Mouse (Mus musculus): ENCODE results near the gene Hacd4.
"Not testable (repeated sequence)": the region's sequence is repeated elsewhere in the genome, so short reads cannot be mapped to it uniquely, and the experiment has no call there.

Hacd4 gene

DNA sequence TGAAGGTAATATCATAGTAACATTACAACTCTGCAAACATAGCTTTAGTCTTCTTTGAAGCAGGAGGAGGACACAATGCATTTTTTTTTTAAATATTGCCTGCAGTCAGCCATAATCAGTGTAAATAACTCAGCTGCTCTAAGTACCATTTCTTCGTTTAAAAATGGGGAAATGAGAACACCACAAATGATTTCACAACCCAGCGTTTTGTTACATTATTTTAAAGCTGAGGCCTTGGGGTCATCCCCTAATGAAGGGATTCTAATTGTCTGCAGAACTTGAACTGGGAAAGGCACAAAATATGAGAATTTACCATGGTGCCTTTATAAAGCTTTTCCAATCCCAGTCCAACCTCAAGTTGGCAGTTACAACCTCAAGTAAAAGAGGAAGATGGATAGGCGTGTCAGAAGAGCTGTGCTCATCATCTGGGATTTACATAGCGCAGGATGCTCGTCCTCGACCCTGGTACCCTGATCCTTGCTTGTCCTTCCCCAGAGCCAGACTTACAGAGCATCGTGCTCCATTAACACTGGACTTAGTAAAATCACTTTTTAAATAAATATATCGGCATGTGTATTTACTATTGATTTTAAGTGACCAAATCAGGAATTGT, 6.2 kb downstream of the Hacd4 start:
- no peak for DNase-seq (ENCODE audit: low spot score in 2 of 2)

- no peak for DNase-seq (ENCODE audit: low spot score in 2 of 2)
Measured at GRCm38 (mm10) chr4:88427630-88428239, 11.0 kb downstream of the Hacd4 start.

GRCm38 (mm10) chr4:88424563-88424962, 14.2 kb downstream of the Hacd4 start:
- DNase-seq (ENCODE audit: low spot score in 2 of 2), result no peak

DNA sequence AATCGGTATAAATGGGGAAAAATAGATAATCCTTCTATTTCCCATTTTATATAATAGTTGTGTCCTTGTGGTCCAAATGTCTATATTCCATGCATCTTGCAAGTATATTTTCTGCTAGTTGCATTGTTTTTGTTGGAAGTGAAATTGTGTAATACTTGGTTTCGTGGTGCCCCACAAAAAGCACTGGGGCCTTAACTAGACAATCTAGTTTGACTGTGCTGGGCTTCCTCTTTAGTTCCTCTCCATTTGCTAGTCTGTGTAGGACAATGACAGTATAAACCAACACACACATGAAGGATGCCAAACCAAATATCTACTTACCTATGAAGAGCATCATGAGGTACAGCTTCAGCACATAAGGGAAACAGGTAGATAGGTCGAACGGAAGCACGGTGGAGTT, 19.4 kb downstream of the Hacd4 start:
- DNase-seq (ENCODE audit: low spot score in 2 of 2), result no peak

DNA sequence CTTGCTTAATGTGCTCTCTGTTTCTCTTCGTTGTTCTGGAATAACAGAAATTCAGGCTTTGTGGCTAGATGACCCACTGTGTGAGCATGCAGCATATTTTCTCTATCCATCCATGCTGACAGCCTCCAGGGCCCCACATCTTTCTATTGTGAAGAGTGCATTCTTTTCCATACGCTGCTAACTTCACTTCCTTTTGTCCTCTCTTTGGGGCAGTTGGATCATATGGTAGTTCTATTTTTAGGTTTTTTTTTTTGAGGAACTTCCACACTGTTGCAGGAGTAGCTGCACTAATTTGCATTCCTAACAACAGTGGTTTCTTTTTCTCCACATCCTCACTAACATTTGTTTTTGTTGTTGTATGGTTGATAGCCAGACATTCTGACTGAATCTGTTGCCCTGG, 23.7 kb downstream of the Hacd4 start:
- no peak for DNase-seq (ENCODE audit: low spot score in 2 of 2)

DNA sequence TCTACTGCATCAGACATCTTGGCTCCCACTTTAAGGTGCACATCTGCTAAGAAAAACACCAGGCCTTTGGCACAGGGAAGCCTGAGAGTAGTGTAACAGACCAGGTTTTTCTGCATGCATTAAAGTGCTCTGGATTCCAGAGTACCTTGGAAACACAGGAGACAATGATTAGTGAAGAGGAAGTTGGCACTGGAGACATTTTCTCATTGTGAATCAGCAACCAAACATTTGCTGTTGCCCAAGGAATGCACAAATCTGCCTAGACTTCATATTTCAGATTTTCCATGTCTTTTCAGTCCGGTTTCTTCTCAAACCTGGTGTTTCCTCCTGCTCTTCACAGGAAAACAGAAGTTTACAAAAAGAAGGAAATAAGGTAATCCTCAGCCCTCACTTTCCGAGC, 26.4 kb downstream of the Hacd4 start:
- no peak for DNase-seq (ENCODE audit: low spot score in 2 of 2)

DNA sequence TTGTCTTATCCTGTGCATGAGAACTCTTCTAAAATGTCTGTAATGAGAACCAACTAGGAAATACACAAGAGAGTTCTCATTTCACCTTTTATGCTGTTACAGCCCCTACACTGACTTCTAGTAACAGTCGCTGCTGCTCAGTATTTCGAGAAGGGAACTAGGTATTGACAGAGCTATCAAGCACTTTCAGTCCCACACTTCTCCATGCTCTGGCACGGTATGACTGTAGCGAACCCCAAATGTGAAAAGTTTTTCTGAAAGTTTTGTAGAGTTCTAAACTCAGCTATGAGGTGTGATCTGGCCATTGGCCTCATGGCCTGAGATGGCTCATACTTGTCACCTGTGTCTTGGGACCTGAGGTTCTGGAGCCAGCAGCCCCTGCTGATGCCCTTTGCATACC, 29.4 kb downstream of the Hacd4 start:
- no peak for DNase-seq (ENCODE audit: low spot score in 2 of 2)

DNA sequence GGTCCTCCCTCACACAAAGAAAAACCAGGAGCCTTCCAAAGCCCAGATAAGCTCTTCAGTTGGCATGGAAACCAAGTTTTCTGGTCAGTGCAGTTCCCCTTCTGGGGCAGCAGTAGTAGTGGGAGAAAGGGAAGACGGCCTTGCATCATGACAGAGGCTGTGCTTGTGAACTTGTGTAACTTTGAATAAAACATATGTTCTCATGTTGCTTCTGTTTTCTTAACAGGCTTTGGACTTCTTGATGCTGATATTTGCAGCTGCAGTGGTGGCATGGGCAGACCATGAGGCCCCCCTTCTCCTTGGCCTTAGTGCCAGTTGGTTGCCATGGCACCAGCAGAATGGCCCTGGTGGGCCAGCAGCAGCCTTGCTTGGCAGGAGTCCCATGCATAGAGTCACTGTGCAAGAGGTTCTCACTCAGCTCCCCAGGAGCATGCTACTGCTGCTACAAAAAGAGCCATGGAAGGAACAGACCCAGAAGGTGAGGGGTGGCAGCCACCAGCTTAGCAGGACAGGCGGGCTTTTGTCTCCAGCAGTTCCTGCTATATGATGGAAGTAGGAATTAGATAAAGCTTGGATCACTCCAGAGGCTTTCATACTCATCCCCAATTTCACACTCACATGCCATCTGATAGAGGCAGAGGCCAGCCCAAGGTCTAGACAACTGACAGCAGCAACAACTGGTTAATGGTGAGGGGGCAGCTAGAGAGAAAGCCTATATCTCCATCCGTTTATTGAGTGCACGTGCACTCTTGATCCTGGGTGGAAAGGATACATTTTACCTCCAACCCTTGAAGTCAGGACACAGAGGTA, 31.6 kb downstream of the Hacd4 start:
- DNase-seq (ENCODE audit: low spot score in 2 of 2), result no peak

DNA sequence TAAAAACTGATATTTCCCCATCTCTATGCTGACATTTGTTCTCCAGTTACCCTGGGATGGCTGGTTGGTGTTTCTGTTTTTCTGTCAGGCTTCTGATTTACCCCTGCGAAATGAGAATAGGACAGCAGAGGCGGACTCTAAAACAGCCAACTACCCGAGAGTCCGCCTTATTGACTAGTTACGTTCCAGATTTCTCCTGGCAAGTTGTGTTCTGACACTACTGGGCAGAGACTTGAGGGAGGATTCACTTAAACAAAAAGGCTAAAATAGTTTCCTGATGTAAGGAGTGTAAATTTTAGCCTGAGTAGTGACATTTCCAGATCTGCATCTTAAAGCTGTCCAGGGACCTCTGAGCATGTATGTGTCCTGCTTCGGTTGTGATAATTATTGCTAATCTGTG, 35.8 kb downstream of the Hacd4 start:
- no peak for DNase-seq (ENCODE audit: low spot score in 2 of 2)

DNA sequence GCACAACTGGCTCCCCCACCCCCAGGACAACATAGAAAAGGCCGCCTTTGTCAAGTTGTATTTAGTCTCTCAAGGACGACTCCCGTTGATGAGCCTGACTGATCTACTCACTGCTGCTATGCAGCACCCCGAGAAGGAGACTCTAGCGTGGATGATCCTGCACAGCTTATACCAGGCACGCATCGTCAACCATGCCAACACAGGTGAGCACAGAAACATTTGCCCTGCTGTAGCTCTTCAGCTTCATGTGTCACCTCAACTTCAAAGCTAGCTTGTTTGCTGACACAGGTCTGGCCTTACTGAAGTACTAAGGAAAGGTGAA, 37.8 kb downstream of the Hacd4 start:
- no peak for DNase-seq (ENCODE audit: low spot score in 2 of 2)

DNA sequence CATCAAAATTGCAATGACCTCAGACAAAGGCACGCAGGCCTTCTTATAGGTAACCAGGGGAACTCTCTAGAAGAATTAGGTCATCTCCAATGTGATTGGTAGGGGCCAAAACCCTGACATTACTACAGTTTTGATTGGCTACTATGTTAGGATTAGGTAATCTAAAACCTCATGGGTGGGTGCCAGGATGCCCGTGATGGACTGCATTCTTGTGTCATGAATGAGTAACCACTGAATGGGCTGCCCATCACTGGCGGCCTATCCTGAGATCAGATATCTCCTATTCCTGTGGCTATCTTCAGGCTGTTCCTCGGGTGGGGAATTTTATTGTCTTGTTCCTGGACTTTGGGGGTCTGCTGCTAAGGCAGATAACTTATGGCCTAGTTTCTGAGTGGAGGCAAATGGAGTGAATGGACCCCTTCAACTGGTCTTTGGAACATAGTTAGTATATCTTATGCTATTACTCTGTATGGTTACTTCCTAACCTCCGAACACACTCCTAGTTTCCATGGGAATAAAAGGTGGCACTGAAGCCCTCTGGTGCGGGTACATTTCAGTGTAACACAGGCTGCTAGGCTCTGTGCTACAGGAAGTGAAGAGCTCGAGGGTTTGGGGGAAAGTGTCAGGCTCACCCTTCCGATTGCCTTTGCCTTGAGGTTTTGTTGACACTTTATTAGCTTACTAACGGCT, 38.3 kb downstream of the Hacd4 start:
- DNase-seq (ENCODE audit: low spot score in 2 of 2), result no peak

DNA sequence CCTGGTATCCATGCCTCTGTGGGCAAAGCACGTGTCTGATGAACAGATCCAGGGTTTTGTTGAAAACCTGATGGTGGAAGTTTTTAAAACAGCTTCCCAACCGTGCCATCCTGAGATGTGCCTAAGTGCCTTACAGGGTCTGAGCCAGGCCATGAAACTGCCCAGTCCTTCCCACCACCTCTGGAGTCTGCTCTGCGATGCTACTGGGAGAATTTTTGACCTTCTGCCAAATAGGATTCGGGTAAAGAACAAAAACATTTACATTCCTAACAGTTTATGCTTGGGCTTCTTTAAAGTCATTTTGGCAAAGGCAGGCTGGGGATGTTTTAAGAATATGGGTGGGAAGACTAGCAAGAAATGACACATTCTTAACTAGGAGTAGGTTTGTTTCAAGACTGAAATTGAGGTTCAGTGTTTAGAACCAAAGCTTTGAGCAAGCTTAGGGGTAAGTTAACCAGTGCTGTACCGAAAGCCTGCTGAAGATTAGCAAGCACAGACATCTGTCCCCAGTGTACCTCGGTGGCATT, 41.7 kb downstream of the Hacd4 start:
- no peak for DNase-seq (ENCODE audit: low spot score in 2 of 2)

DNA sequence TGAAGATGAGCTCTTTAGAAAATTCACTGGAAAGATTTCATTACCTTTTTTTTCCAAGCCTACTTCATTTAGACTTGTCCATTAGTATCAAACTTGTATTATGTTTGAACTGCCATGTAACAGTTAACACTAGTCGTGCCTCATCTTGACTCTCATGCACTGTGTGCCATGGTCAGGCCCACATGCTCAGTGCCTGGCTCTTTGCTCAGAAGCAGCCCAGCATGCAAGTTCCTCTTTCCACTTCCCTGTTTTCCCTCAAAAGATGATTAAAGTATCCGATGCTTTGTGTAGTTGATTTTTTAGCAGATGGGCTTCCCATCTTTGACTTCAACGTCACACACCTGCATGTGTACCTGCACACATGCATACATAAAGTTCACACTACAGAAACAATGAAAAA, 43.0 kb downstream of the Hacd4 start:
- DNase-seq (ENCODE audit: low spot score in 2 of 2), result no peak

- not testable (repeated sequence) for DNase-seq (ENCODE audit: low spot score in 2 of 2)
Measured at GRCm38 (mm10) chr4:88390596-88390995, 48.1 kb downstream of the Hacd4 start.

DNA sequence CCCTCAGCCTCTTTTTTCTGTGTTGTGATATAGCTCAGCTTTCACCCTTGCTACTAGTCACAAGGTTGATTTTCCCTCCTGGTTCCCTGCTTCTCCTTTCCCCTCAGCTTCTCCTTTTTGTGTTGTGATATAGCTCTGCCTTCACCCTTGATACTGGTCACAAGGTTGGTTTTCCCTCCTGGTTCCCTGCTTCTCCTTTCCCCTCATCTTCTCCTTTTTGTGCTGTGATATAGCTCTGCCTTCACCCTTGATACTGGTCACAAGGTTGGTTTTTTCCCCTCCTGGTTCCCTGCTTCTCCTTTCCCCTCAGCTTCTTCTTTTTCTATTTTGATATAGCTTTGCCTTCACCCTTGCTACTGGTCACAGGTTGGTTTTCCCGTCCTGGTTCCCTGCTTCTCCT, 48.7 kb downstream of the Hacd4 start:
- no peak for DNase-seq (ENCODE audit: low spot score in 2 of 2)

- DNase-seq (ENCODE audit: low spot score in 2 of 2), result no peak
Measured at GRCm38 (mm10) chr4:88372293-88373224, 66.2 kb downstream of the Hacd4 start.

- no peak for DNase-seq (ENCODE audit: low spot score in 2 of 2)
Measured at GRCm38 (mm10) chr4:88370819-88371218, 67.9 kb downstream of the Hacd4 start.

DNA sequence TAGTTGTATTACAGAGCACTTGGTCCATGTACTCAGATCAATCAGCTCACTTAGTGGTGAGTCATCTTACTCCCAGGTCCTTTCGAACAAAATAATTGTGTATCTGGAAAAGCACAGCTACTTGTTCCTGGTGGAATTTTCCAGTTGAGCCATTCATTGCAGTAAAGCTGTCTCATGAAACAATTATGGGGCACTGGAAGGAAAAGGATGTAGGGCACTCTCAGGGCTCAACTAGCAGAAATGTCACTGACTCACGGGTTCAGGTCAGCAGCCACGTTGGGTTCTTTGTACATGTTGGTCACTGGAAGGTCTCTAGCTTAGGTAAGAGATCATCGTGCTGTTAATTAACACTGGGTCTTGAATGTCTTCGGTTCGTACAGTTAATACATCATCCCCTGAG, 68.8 kb downstream of the Hacd4 start:
- no peak for DNase-seq (ENCODE audit: low spot score in 2 of 2)

- no peak for DNase-seq (ENCODE audit: low spot score in 2 of 2)
Measured at GRCm38 (mm10) chr4:88357431-88357830, 81.3 kb downstream of the Hacd4 start.

- DNase-seq (ENCODE audit: low spot score in 2 of 2), result peak in 1 of 2 experiments; percentile 30
Measured at GRCm38 (mm10) chr4:88356652-88357051, 82.1 kb downstream of the Hacd4 start.

- peak; percentile 9 to 72 for DNase-seq (ENCODE audit: low spot score in 2 of 2)
Measured at GRCm38 (mm10) chr4:88350910-88351309, 87.8 kb downstream of the Hacd4 start.
